Mouse (Mus musculus): ENCODE data around the gene Grm4.

The Grm4 gene

DNA sequence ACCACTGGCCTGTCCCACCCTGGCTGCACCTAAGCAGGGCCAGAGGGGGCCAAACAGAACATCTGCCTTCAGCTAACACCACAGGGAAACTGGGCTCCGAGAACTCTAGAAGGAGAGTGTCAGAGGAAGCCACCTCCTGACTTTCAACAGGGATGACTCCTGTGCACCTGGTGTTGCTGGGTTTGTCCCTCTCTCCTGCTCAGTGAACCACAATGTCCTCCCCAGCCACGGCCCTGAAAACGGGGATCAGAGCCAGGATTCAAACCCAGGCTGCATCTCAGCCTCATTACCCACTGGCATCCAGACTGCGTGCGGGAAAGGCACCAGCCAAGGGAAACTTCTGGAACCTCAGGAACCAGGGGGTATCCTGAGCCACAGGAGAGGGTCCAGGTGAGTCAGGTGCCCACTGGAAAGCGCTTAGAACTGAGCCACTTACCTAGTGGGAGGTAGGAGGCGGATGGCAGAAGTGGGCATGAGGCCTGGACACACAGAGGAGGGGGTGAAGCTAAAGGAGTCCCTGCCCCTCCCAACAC lies 26.1 kb downstream of the Grm4 start:
- in situ Hi-C loops (cut with MboI, MseI), result no loop called here

DNA sequence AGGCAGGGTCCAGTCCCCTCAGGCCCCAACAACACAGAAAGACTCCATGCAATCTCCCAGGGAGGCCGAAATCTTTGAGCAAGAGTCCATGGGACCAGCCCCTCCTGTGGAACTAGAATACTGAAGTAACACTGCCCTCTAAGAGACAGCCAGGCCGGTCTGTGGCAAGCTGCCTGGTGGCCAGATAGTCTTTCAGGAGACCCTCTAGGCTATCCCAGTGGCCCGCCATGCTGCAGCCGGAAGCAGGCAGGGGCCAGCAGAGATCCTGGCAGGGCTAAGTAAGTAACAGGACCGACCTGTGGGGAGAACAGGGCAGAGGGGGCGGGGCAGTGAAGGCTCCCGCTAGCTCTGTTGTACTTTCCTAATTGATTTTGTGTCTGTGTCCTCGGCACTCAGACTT lies 27.2 kb downstream of the Grm4 start:
- in situ Hi-C loops (cut with MboI, MseI), result loop anchor here (5.0 kb wide), 1 partner anchor 102 kb away; no protein-coding TSS in a partner anchor

DNA sequence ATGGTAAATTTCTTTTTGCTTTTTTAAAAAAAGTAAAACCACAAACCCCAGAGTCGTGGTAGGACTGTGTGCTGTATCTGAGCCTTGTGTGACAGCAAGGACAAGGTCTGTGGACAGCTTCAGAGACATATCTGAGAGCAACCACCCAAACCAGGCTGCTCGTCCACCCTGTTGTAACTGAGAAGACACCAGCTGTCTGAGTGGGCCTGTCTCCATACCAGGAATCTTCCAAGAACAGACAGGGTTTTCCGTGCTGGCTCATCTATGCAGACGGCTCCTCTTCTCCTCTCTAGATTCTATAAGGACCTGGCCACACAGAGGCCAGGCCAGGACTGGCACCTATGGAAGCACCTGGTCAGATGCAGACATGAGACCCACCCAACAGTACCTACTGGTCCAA lies 27.8 kb downstream of the Grm4 start:
- in situ Hi-C loops (cut with MboI, MseI), result loop anchor here (5.0 kb wide), 1 partner anchor 101 kb away; no protein-coding TSS in a partner anchor

DNA sequence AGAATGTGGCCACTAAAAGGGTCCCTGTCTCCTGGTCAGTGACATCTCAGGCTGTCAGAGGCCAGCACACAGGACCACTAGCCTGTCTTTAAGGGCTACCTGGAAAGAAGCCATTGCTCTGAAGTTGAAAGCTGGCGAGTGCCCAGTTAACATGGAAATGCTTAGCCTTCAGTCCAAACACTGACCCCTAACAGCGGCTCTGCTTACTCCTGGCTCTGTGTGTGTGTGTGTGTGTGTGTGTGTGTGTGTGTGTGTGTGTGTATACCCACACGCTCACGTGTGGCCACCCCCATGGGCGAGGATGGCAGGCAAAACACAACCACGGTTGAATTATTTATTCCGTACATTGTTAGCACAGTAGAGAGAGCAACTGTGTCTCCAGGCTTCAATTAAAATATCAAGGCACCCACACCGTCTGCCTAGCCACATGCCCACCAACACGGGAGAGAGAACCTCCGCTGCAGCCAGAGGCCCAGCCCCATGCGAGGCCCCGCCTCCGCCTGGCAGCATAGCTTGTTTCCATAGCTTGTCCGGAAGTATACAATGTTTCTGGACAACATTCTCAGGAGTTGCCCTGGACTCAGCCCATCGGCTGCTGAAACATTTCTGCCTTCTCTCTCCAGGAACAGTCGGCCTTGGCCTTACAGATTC lies 32.9 kb downstream of the Grm4 start:
- in situ Hi-C loops (cut with MboI, MseI), result no loop called here

DNA sequence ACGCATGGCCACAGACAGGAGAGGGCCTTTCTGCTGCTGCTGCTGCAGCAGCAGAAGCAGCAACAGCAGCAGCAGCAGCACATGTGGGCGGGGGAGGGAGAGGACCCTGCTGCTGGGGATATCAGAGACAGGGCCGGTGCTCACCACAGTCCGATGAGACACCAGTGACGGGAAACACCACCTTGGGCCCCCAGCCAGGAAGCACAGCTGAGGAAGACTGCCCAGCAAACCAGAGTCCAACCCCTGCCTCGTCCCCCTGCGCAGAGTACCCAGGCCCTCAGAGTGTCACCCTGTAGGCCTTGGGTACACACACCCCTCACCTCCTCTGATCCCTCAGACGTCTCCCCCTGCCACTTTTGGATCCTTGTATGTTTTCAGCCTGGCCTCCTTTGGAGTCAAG lies 35.3 kb downstream of the Grm4 start:
- in situ Hi-C loops (cut with MboI, MseI), result no loop called here

DNA sequence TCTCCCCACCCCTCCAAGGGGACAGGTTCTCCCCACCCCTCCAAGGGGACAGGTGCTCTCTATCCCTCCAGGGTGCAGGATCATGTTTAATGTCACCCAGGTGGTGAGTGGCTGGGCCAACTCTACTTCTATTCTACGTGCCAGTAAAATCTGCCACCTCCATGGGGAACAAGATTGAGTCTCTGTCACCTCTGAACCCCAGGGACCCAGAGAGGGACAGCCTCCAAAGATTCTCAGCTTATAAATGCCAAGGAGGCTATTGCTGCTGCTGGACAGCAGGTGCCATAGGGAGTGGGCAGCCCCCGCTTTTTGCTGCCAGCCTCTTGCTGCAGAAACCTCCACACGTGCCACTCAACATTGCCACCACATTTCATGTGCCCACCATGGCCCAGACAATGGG lies 37.6 kb downstream of the Grm4 start:
- in situ Hi-C loops (cut with MboI, MseI), result no loop called here

DNA sequence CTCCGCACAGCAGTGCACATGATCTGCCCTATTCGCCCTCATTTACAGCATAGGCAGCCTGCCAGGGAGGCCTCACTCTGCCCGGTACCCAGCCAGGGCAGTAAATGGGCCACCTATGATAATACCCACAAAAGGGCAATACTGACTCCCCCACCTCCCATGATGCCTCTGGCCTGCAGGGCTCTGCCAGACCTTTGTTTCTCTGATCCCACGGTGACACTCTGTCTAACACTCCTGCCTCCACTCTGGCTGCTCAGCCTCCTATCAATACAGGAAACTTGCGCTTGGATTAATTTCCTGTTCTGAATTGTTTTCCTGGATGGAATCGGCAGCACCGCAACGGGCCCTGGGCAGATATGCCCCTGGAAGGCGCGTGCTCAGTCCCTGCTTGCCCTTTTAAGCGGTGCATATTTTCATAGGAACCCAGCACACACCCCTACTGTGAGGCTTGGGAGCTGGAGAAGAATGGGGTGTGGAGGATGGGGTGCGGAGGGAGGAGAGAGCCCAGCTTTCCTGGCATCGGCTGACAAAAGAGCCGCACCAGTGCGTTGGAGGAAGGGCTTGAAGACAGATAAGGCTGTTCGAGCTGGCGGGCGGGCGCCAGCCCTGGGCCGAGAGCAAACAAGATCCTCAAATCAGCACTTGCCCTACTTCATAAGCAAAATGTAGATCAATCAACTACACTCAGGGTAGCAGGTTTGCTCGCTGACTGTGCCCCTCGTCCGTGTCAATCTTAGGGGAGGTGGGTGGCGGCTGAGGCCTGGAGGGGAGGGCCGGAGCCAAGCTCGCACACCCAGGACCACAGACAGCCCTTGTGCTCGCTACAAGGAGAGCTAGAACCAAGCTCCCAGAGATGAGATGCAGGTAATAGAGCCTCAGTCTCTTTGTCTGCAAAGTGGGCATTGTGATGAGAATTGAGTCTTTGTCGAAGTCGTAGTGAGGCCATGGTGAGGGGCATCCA lies 40.8 kb downstream of the Grm4 start:
- in situ Hi-C loops (cut with MboI, MseI), result no loop called here

DNA sequence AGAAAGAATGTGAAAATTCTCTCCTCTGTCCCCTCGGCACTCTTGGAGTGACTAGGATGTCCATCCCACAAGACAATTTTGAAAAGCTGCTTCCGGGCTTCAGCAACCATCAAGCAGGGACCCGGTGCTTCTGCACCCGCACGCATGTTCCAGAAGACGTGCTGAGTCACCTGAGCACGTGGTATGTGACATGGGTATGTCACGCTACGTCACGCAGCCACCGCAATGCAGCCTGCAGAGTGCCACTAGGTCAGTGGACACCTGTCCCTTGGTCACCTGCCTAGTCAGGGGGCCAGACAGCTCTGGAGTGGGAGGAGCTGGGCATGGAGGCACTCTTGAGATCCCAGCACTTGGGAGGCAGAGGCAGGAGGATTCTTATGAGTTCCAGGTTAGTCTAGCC lies 45.6 kb downstream of the Grm4 start:
- in situ Hi-C loops (cut with MboI, MseI), result no loop called here

DNA sequence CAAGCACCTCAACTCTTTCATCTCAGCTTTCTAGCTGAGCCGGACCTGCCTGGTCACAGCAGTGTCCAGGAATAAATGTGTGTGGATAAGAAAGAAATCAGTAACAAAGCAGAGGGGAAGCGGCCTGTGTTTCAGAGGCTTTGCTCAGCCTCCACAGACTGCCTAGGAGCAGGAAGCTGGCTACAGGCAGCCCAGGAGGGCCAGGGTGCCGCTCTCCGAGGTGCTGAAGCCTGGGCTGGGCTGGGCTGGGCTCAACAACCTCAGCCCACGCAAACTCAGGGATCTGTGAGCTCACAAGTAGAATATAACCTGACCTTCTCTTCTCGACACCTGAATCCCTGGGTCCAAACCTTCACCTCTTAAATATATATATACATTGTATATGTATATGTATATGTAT lies 54.6 kb downstream of the Grm4 start:
- in situ Hi-C loops (cut with MboI, MseI), result loop anchor here (25.0 kb wide), 1 partner anchor 1079 kb away; no protein-coding TSS in a partner anchor

DNA sequence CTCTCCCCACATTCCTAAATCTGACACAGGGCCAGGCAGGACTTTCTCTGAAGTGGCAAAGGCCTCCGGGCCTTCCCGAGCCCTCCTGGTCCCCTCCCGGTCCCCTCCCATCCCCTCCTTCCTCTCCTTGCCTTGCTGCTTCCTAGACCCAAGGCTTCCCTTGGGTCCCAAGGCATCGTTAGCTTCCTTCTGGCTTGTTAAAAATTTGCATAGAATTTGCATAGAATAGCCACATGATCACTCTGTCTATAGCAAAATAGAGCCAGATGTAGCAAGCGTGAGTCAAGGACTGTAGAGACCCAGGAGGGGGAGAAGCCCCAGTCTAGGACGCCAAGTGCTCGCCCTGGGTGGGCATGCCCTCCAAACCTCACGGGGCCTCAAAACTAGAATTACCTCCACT lies 55.3 kb downstream of the Grm4 start:
- in situ Hi-C loops (cut with MboI, MseI), result loop anchor here (25.0 kb wide), 1 partner anchor 1079 kb away; no protein-coding TSS in a partner anchor

DNA sequence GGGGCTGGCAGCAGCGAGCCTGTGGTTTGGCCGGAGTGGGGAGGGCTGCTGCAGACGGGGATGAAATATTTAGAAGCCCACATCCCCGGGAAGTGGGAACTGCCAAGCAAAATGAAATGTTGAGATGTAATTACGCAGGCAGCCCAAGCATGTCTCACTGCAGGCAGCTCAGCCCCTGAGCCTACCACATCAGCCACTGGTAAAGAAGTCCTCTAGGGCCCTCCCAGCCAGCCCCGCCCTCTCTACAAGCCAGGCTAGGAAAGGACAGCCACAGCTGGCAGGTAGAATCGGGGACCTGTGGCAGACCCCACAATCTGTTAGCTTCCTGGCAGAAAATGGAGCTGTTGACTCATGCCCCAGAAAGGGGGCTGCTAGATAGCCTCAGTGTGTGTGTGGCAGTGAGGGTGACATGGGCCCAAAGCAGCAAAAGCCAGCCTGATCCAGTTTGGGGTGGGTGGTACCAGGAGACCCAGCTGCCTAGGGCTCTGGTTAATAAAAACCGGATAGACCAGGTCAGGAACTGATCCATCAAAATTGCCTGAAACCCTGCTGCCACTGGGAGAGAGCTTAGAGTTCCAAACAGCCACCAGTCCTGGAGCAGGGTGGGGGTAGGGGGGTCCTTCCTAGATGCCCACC lies 56.8 kb downstream of the Grm4 start:
- in situ Hi-C loops (cut with MboI, MseI), result loop anchor here (25.0 kb wide), 1 partner anchor 1077 kb away; no protein-coding TSS in a partner anchor

DNA sequence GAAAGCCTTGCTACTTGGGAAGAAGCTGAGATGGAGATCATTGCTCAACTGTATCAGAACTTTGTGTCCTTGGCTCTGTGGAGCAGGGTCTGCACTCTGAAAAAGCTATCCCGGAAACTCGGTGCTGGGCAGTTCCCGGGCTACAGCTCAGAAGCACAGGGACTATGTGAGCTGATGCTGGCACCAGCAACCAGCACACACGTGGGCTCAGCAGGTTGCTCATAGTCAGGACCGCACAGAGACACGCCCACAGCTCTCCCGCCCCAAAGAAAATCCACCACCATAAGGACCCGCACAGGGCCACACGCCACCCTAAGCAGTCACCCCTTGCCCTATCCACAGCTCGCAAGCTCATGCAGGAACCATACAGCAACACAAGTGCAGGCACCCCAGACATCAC lies 61.2 kb downstream of the Grm4 start:
- in situ Hi-C loops (cut with MboI, MseI), result loop anchor here (25.0 kb wide), 1 partner anchor 1073 kb away; no protein-coding TSS in a partner anchor

DNA sequence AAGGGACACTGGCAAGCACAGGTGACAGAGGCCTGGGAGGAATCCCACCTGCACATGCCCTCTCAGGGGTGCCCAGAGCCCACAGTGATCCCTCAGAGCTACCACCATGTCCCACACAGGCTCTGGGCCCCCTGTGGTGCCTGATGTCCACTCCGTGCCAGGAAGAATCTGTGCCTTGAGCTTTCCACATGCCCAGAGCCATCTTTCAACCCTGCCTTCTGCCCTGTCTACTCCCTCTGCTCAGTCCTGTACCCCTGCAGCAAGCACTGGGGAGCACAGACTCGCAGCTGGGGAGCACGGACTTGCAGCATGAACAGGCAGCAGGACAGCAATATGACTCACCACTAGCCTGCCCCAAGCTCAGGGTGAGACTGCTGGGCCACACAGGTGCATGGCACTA lies 62.0 kb downstream of the Grm4 start:
- in situ Hi-C loops (cut with MboI, MseI), result loop anchor here (25.0 kb wide), 1 partner anchor 1072 kb away; no protein-coding TSS in a partner anchor

DNA sequence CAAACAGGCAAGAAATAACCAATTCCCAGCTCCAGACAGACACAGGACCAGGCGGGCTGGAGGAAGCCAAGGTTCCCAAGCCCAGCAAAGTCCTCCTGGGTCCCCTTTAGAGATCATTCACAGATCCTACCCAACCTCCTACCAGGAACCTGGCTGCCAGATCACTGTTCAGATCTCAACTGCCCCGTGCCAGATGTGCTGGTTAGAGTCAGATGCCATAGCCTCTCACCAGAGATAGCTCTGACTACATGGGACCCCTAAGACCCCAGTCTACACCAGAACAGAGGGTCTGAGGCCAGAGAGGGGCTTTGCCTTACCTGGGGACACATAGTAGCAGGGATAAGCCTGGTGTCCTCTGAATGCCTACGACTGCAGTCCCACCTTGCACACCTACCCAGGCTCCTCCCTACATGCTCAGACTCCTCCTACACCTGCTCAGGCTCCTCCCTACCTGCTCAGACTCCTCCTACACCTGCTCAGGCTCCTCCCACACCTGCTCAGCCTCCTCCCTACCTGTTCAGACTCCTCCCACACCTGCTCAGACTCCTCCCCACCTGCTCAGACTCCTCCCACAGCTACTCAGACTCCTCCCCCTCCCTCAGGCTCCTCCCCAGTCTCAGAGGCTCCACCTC lies 63.2 kb downstream of the Grm4 start:
- in situ Hi-C loops (cut with MboI, MseI), result loop anchor here (25.0 kb wide), 1 partner anchor 1071 kb away; no protein-coding TSS in a partner anchor

DNA sequence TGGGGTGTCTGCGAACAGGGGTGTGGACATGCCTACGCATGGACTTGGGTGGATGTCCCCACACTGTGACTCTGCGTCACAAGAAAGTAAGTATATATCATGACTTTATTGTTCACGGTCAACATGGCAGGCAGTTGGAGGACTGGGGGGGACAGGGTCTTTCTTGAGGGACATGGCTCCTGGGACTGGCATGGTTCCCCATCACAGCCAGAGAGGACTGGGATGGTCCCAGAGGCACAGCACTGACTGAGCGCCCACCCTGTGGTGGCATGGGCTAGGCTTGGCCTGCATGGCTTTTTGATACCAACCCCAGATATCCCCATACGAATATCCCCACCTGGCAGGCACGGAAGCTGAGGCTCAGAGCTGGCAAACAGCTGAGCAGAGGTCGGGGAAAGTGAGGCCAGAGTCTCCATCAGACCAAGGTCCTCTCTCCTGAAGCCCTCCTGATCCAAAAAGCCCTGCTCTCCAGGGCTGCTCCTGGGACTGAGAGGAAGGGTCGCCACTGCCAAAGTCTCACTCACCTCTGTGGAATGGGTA lies 64.1 kb downstream of the Grm4 start:
- in situ Hi-C loops (cut with MboI, MseI), result loop anchor here (25.0 kb wide), 1 partner anchor 1070 kb away; no protein-coding TSS in a partner anchor

DNA sequence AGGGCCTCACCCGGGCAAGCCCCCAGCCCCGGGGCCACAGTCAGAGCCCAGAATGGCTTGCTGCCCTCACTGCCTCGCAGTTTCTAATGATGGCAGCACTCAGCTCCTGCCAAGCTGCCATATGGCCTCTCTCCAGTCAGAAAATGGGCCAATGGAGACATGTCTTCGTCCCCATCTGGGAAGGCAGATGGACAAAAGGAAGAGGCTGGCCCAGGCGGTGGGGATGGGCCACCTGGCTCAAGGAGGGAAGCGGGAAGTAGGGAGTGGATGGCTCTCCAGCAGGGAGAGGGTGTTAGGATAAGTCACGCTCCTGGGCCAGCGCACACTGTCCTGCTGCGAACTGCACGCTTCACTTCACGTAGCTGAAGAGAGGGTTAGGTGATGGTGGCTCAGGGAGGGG lies 64.8 kb downstream of the Grm4 start:
- in situ Hi-C loops (cut with MboI, MseI), result loop anchor here (25.0 kb wide), 1 partner anchor 1069 kb away; no protein-coding TSS in a partner anchor

DNA sequence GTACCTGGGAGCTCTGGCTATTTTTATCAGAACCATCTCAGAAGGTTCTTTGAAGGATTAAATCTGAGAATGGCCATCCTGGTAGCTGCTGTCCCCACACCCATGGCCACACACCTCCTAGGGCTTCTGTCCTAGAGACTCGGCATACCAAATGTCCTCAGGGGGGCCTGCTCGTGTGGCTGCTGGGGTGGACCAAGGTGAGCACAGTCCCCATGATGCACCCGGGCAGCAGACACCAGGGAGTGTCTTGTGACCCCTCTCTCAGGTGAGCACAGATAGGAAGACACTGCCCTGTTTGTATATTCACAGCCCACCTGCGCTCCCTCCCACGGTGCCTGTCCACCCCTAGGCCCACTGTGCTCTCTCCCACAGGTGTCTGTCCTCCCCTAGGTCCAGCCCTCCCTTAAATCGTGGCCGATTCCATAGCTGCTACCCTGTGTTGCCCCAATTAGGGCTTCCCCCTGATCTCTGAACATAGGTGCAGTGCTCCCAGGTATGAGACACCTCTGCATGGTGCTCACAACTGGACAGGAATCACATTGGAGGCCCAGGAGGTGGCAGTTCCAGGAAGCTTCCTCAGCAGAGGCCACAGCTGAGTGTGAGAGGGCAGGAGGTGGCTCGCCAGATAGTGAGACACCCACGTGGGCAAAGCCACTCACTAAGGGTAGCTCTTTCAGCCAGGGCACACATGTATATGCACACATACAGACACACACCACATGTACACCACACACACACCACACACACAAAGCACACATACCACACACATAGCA lies 66.0 kb downstream of the Grm4 start:
- in situ Hi-C loops (cut with MboI, MseI), result loop anchor here (25.0 kb wide), 1 partner anchor 1068 kb away; no protein-coding TSS in a partner anchor

DNA sequence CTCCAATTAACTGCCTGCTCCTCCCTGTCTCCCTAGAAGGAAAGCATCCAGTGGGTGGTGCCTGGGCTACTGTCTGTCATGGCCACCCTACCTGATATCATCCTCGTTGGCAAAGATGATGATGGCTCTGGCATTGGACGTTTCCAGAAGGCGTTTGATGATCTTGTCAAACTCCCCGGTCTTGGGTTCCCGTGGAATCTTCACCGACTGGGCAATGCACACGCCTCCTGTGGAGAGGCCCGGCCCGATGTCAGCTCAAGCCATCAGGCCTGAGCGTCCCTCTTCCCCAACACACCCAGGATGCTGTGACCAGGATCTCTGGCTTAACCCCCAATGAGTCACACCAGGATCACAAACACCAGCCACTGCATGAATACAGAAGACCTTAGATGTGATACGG lies 66.8 kb downstream of the Grm4 start:
- in situ Hi-C loops (cut with MboI, MseI), result loop anchor here (25.0 kb wide), 1 partner anchor 1067 kb away; no protein-coding TSS in a partner anchor

DNA sequence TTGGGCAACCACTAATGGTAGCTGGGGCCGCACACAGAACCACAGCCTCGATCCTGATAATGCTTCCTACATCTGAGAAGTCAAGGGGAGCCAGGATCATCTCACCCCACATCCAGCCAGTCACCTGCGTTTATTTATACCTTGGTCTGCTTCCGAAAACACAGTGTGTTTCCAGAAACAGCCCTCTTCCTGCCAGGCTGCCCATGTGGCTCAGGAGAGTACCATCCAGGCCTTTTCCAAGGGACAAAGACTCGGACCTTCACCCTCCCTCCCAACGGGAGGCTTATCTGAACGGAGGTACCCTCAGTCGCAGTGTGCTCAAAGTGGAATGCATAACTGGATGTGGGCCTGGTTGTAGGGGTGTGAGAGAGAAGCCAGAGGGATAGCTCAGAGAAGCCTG lies 68.2 kb downstream of the Grm4 start:
- in situ Hi-C loops (cut with MboI, MseI), result loop anchor here (25.0 kb wide), 1 partner anchor 1066 kb away; no protein-coding TSS in a partner anchor

DNA sequence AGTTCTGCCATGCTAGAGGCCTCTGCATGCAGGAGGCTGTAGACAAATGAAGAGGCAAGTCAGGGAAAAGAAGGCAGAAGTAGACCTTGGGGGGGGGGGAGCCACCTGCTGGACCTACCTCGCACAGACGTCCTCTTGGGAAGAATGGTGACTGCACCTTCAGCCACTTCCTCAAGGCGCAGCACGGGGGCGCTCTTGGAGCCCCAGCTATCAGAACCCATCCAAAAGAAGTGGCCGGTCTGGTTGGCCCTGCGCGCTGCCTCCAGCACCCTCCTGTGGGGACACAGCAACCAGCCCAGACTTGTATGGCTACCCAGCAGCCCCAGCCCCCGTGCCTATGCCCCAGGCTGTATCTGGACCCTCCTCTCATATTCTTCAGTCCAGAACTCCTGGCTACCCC lies 69.4 kb downstream of the Grm4 start:
- in situ Hi-C loops (cut with MboI, MseI), result loop anchor here (25.0 kb wide), 1 partner anchor 1064 kb away; no protein-coding TSS in a partner anchor
